Mouse (Mus musculus): ENCODE results near the gene Xpnpep2. TPM values are rescaled to one million over a fixed set of nuclear protein-coding genes. Genes with fewer than 3 reads are reported as not detected.

Gene Xpnpep2
- polyA plus RNA-seq, 1 experiment from 2014 or later, result 1.4 TPM

DNA sequence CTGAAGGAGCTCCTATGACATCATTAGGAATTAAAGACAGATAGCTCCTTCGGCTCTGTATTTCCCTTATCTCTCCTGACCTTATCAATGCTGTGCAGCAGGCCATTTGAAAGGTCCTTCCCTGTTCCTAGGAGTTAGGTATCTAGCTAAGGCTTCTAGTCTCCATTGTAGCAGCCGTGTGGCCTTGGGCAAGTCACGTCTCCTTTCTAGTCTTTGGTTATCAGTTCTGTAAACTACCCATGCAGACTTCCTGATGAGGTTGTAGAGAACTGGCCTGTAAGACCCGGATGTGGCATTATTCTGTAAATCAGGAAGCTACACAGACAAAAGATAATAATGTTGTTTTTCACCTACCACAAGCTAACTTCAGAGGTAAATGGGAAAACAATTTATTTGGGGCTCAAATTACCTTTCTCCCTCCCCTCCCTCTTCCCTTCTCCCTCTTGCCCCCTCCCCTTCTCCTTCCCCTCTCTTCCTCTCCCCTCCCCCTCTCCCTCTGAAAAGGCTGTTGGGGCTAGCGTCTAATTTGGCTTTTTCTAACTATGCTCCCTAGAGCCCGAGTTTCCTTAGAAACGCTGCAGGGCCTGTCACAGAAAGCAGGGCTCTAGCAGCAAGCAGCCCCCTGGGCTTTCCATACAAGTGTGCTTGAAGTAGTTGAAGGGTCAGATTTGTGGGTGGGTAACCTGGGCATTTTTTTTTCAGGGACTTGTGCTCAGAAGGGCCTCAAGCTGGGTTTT, 30.2 kb downstream of the Xpnpep2 start:
- 51% methylated on average over 7 of the region's 7 CpGs for WGBS
- Histone ChIP-seq H3K9me3 (replicated peaks; ENCODE audit: control insufficient read depth, low read length) (no peaks in the 10 kb centered on the region), H3K27me3 (ENCODE audit: control insufficient read depth, insufficient read depth, low read length) (no peaks in the 10 kb centered on the region), H3K9ac (ENCODE audit: low read length) (no peak overlapping the region), H3K36me3 (ENCODE audit: control insufficient read depth, insufficient read depth, low read length) (no peaks in the 10 kb centered on the region), H3K4me3 (replicated peaks; ENCODE audit: low read length) (no peak overlapping the region), H3K4me1 (ENCODE audit: control insufficient read depth, insufficient read depth, low read length) (no peaks in the 10 kb centered on the region), H3K4me2 (ENCODE audit: low read depth, low read length) (no peak overlapping the region), H3K27ac (ENCODE audit: low read length) (peak overlapping the region; percentile 67)
- no peak for ATAC-seq (ENCODE audit: insufficient read depth, low FRiP score)

DNA sequence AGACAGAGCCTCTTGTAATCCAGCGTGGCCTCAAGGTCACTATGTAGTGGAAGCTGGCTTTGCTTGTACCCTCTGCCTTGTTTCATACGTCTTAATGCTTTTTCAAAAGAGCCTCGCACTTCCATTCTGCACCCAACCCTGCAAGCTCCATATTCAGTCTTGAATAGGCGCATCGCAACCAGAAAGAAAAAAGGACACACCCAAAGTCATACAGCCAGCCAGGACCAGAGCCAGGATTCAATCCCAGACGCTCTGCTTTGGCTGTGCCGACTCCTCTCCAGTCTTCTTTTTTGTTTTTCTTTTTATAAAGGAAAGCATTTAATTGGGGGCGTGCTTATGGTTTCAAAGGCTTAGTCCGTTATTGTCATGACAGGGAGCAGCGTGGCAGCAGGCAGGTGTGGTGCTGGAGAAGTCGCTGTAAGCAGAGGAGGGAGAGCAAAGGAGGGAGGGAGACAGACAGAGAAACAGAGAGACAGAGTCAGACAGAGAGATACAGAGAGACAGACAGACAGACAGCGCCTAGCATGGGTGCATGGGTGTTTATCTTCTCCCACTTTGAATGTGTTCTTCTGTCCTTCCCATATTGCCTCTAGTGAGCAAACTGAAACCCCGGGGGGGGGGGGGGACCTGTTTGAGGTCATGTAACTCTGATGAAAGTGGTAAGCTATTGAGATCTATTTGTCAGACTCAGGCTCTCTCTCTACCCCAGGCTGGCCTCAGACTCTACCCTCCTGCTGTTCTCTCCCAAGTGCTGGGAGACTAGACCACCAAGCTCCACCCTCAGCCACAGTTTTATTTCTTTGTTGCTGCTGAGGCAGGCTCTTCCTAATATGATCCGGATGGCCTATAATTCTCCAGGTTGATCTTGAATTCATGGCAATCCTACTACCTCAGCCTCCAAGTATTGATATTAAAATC, 31.1 kb downstream of the Xpnpep2 start:
- H3K36me3 ChIP-seq (ENCODE audit: control insufficient read depth, insufficient read depth, low read length), result no peaks in the 10 kb centered on the region
- H3K27me3 ChIP-seq (ENCODE audit: control insufficient read depth, insufficient read depth, low read length), result no peaks in the 10 kb centered on the region
- 52% methylated on average over 14 of the region's 14 CpGs for WGBS
- no peak overlapping the region for H3K9ac ChIP-seq (ENCODE audit: low read length)
- no peak for ATAC-seq (ENCODE audit: insufficient read depth, low FRiP score)
- no peak overlapping the region for H3K4me2 ChIP-seq (ENCODE audit: low read depth, low read length)
- H3K27ac ChIP-seq (ENCODE audit: low read length), result peak overlapping the region; percentile 67
- no peaks in the 10 kb centered on the region for H3K4me1 ChIP-seq (ENCODE audit: control insufficient read depth, insufficient read depth, low read length)
- H3K9me3 ChIP-seq (replicated peaks; ENCODE audit: control insufficient read depth, low read length), result no peaks in the 10 kb centered on the region
- H3K4me3 ChIP-seq (replicated peaks; ENCODE audit: low read length), result no peak overlapping the region

DNA sequence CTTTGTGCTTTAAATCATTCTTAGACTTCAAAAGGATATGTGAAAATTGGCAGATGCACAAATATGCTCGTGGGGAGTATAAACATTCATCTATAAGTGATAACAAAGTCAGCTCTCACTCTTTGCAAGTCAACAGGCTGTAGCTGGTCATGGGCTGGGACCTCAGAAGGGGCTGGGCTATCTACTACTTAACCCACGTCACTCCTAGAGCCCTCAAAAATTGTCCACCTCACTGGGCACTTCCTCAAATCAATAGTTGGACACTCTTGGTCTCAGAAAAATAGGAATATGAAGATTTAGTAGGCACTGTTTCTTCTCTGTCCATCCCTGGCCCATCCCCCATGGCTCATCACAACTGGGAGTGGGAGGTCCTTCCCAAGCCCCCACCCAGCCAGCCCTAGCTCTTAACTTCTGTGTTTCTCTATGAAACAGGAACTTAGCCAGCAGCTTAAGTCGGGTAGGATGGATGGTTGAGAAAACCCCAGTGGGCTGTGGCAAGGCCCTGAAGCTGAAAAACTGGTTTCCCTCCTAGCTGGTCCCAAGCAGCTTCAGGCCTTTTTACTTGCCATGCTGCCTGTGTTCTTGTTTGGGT, 31.9 kb downstream of the Xpnpep2 start:
- Histone ChIP-seq H3K27me3 (ENCODE audit: control insufficient read depth, insufficient read depth, low read length) (no peaks in the 10 kb centered on the region), H3K4me2 (ENCODE audit: low read depth, low read length) (no peak overlapping the region), H3K9ac (ENCODE audit: low read length) (no peak overlapping the region), H3K9me3 (replicated peaks; ENCODE audit: control insufficient read depth, low read length) (no peaks in the 10 kb centered on the region), H3K27ac (ENCODE audit: low read length) (peak overlapping the region; percentile 67), H3K36me3 (ENCODE audit: control insufficient read depth, insufficient read depth, low read length) (no peaks in the 10 kb centered on the region), H3K4me1 (ENCODE audit: control insufficient read depth, insufficient read depth, low read length) (no peaks in the 10 kb centered on the region), H3K4me3 (replicated peaks; ENCODE audit: low read length) (no peak overlapping the region)
- no peak for ATAC-seq (ENCODE audit: insufficient read depth, low FRiP score)
- 25% methylated on average over 3 of the region's 3 CpGs for WGBS

DNA sequence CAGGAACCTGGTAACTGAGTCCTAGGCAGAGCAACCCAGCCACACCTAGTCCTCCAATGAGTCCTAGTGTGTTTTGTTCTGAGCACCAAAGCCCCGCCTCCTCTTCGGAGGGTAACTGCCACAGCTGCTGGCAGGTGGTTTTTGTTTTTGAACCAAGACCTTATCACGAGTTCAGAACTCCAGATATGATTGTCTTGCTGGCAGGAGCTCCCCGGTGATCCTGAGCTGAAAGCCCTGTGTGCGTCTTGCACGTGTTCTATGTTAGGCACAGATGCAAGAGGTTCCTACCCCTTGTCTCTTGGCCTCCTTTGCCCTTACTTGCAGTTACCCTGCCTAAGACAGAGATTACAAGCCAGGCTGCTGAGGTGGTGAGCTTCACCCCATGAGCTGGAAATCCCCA, 33.0 kb downstream of the Xpnpep2 start:
- Histone ChIP-seq H3K4me3 (replicated peaks; ENCODE audit: low read length) (no peak overlapping the region), H3K9me3 (replicated peaks; ENCODE audit: control insufficient read depth, low read length) (no peaks in the 10 kb centered on the region), H3K4me2 (ENCODE audit: low read depth, low read length) (no peak overlapping the region), H3K36me3 (ENCODE audit: control insufficient read depth, insufficient read depth, low read length) (no peaks in the 10 kb centered on the region), H3K4me1 (ENCODE audit: control insufficient read depth, insufficient read depth, low read length) (no peaks in the 10 kb centered on the region), H3K27me3 (ENCODE audit: control insufficient read depth, insufficient read depth, low read length) (no peaks in the 10 kb centered on the region), H3K27ac (ENCODE audit: low read length) (peak overlapping the region; percentile 41; the same call in 1 of the 2 replicates), H3K9ac (ENCODE audit: low read length) (no peak overlapping the region)
- ATAC-seq (ENCODE audit: insufficient read depth, low FRiP score), result no peak
- 52% methylated on average over 6 of the region's 6 CpGs for WGBS

DNA sequence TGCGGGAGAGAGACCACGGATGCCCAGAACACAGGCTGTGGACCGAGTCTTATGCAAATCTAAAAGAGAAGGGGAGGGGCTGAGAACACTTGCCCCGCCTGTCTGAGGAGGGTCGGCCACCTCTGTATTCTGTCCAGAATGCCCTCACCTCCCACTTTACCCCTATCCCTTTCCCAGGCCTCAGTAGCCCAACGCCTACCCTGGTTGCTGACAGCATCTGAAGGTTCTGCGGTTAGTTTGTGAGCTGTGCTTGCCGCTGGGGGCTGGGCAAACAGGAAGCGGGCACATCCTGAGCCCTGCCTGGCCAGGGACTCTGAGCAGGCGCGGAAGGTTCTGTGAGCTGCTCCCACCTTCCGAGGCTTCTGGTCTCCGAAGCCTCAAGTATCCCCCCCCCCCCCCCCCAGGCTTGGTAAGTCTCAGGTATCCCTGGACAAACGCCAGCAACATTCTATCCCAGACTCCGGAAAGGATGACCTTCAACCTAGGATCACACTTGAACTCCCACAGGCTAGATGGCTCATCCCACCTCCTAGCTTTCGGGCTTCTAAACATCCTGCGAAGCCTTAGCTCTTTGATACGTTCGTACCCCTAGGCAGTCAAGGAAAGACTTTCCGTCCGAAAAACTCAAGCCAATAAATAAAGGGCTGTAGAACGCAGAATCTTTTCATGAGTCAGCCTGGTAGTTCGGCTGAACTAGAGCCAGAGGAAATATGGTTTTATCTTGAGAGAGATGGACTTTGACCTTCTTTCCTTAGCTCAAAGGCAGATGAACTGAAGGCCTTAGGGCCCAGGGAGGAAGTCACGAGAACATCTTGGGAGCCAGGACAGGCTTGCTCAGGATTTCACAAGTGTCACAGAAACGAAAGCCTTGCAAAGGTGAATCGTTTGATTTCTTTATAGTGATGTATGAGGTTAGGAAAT, 35.1 kb downstream of the Xpnpep2 start:
- H3K27ac ChIP-seq (ENCODE audit: low read length), result peak overlapping the region; percentile 67
- 45% methylated on average over 26 of the region's 26 CpGs for WGBS

DNA sequence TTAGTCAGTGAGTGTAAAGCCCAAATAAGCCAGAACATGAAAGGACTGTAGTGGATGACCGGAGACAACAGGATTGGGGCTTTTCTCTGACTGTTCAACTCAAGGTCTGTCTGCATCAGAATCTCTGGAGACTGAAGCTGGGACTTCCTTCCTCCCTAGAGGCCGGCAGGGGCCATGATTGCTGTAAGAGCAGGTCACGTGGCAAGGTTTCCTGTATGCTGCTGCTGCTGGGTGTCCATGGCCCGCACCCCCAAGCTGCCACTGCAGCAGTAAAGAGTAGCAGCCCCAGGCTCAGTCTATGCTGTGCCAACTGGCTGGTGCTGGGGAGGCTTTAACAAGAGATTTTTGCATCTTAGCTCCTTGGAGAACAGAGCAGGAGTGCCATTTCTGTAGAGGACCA, 37.7 kb downstream of the Xpnpep2 start, which contains the start of gene Sash3:
TSS of gene Sash3 (plus strand) at position 175 of the 400 bp plus-strand sequence.
- Histone ChIP-seq H3K9ac (ENCODE audit: low read length) (no peak within 1 kb of the TSS), H3K27me3 (ENCODE audit: control insufficient read depth, insufficient read depth, low read length) (no peaks in the 10 kb centered on the region), H3K27ac (ENCODE audit: low read length) (no peak within 1 kb of the TSS), H3K4me3 (replicated peaks; ENCODE audit: low read length) (peak within 1 kb of the TSS; percentile 5; the same call in 1 of the 2 replicates), H3K36me3 (ENCODE audit: control insufficient read depth, insufficient read depth, low read length) (no peaks in the 10 kb centered on the region), H3K4me1 (ENCODE audit: control insufficient read depth, insufficient read depth, low read length) (no peaks in the 10 kb centered on the region), H3K4me2 (ENCODE audit: low read depth, low read length) (no peak within 1 kb of the TSS), H3K9me3 (replicated peaks; ENCODE audit: control insufficient read depth, low read length) (no peaks in the 10 kb centered on the region)
- no peak for ATAC-seq (ENCODE audit: insufficient read depth, low FRiP score)
- 76% methylated on average over 4 of the region's 4 CpGs for WGBS

More for the DNA sequence above, 35.1 kb downstream of the Xpnpep2 start:
- H3K4me3 ChIP-seq (replicated peaks; ENCODE audit: low read length), result peak overlapping the region; percentile 26
- H3K9me3 ChIP-seq (replicated peaks; ENCODE audit: control insufficient read depth, low read length), result no peaks in the 10 kb centered on the region
- peak; percentile 34; the same call in 1 of the 2 replicates for ATAC-seq (ENCODE audit: insufficient read depth, low FRiP score)
- H3K27me3 ChIP-seq (ENCODE audit: control insufficient read depth, insufficient read depth, low read length), result no peaks in the 10 kb centered on the region
- H3K4me2 ChIP-seq (ENCODE audit: low read depth, low read length), result peak overlapping the region; percentile 45
- H3K36me3 ChIP-seq (ENCODE audit: control insufficient read depth, insufficient read depth, low read length), result no peaks in the 10 kb centered on the region
- H3K4me1 ChIP-seq (ENCODE audit: control insufficient read depth, insufficient read depth, low read length), result no peaks in the 10 kb centered on the region
- H3K9ac ChIP-seq (ENCODE audit: low read length), result peak overlapping the region; percentile 52

DNA sequence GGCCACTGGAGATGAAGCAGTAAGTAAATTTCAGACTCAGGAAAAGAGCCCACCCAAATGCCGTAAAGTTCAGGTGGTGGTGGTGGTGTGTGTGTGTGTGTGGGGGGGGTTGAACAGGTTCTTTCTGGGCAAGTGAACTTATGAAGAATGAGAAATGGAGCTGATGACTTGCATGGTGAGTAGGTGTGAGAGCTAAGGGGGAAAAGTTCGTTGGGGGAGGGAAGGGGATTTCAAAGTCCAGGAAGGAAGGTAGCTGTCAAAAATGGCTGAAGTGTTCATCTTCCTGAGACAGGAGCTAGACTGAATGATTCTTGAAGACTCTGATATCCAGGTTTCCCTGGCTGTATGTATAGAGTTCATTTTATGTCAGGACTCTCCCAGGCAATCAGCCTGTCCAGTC, 38.7 kb downstream of the Xpnpep2 start:
- no peak overlapping the region for H3K27ac ChIP-seq (ENCODE audit: low read length)
- ATAC-seq (ENCODE audit: insufficient read depth, low FRiP score), result no peak
- H3K27me3 ChIP-seq (ENCODE audit: control insufficient read depth, insufficient read depth, low read length), result no peaks in the 10 kb centered on the region
- WGBS, result 73% methylated on average over 2 of the region's 2 CpGs
- no peak overlapping the region for H3K4me2 ChIP-seq (ENCODE audit: low read depth, low read length)
- no peak overlapping the region for H3K9ac ChIP-seq (ENCODE audit: low read length)
- no peaks in the 10 kb centered on the region for H3K36me3 ChIP-seq (ENCODE audit: control insufficient read depth, insufficient read depth, low read length)
- no peaks in the 10 kb centered on the region for H3K4me1 ChIP-seq (ENCODE audit: control insufficient read depth, insufficient read depth, low read length)
- no peak overlapping the region; the same call in 1 of the 2 replicates for H3K4me3 ChIP-seq (replicated peaks; ENCODE audit: low read length)
- no peaks in the 10 kb centered on the region for H3K9me3 ChIP-seq (replicated peaks; ENCODE audit: control insufficient read depth, low read length)

DNA sequence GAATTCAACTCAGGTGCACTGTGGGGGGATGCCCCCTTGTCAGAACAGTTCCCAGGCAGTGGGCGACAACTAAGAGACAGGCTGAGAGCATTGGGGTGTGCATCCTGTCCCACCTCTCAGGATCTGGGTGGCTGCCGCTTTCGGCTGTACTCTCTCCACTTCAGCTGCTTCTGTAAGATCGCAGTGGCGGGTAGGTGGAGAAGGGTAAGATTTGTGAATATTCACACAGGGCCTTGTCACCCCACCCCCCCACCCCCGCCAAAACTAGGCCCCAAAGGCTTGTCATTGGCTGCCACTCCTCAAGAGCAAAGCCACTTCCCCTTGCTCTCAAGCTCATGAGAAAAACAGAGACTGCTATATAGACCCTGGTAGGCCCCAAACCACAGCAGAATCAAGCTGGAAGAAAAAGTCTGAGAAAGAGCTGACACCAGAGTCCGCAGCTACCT, 39.2 kb downstream of the Xpnpep2 start:
- no peaks in the 10 kb centered on the region for H3K4me1 ChIP-seq (ENCODE audit: control insufficient read depth, insufficient read depth, low read length)
- H3K27ac ChIP-seq (ENCODE audit: low read length), result no peak overlapping the region
- no peaks in the 10 kb centered on the region for H3K27me3 ChIP-seq (ENCODE audit: control insufficient read depth, insufficient read depth, low read length)
- WGBS, result 78% methylated on average over 7 of the region's 7 CpGs
- H3K4me2 ChIP-seq (ENCODE audit: low read depth, low read length), result no peak overlapping the region
- H3K9ac ChIP-seq (ENCODE audit: low read length), result no peak overlapping the region
- no peaks in the 10 kb centered on the region for H3K9me3 ChIP-seq (replicated peaks; ENCODE audit: control insufficient read depth, low read length)
- no peaks in the 10 kb centered on the region for H3K36me3 ChIP-seq (ENCODE audit: control insufficient read depth, insufficient read depth, low read length)
- no peak overlapping the region; the same call in 1 of the 2 replicates for H3K4me3 ChIP-seq (replicated peaks; ENCODE audit: low read length)
- no peak for ATAC-seq (ENCODE audit: insufficient read depth, low FRiP score)
